Mouse (Mus musculus) hindbrain, embryonic 12.5 days (tissue): ENCODE data around the gene Mxi1. TPM values are rescaled to one million over a fixed set of nuclear protein-coding genes. Genes with fewer than 3 reads are reported as not detected.
A peak's percentile ranks its signal among the peaks of the same experiment; 100 is the strongest.

Experiments
- ATAC-seq: fragments of 200-750 bp; cut with Nextera tagmentation; 2 replicates; pipeline ENCODE4 v1.8.0; 2017; ENCODE audit warnings: moderate TSS enrichment; ENCODE audit not compliant: low FRiP score
- H3K27ac ChIP-seq: fragments of 300-500 bp; sonication (generic); 2 replicates; pipeline ENCODE4 v1.5.1; 2016; ENCODE audit warnings: mild to moderate bottlenecking
- H3K27me3 ChIP-seq: fragments of 300-500 bp; sonication (generic); 2 replicates; pipeline ENCODE4 v1.6.1; 2016; ENCODE audit warnings: mild to moderate bottlenecking
- H3K36me3 ChIP-seq: fragments of 300-500 bp; sonication (generic); 2 replicates; pipeline ENCODE4 v1.6.1; 2016; ENCODE audit warnings: mild to moderate bottlenecking
- H3K4me1 ChIP-seq: fragments of 300-500 bp; sonication (generic); 2 replicates; pipeline ENCODE4 v1.6.1; 2016
- H3K4me2 ChIP-seq: fragments of 300-500 bp; sonication (generic); replicated peaks from 2 replicates; pipeline ENCODE4 v1.6.1; 2016; ENCODE audit warnings: mild to moderate bottlenecking
- H3K4me3 ChIP-seq: fragments of 300-500 bp; sonication (generic); 2 replicates; pipeline ENCODE4 v1.5.1; 2016; ENCODE audit warnings: mild to moderate bottlenecking
- H3K9ac ChIP-seq: fragments of 300-500 bp; sonication (generic); 2 replicates; pipeline ENCODE4 v1.6.1; 2016; ENCODE audit warnings: mild to moderate bottlenecking, moderate library complexity
- H3K9me3 ChIP-seq: fragments of 300-500 bp; sonication (generic); replicated peaks from 2 replicates; pipeline ENCODE4 v1.6.1; 2016; ENCODE audit warnings: mild to moderate bottlenecking
- WGBS: fragments of 180-500 bp; shearing (Covaris S2); methylation state at CpG from one replicate; pipeline ENCODE4 v1.1.7; 2016; 5-methylcytosine and 5-hydroxymethylcytosine counted together
- polyA plus RNA-seq: library from polyadenylated mRNA; unstranded; fragments of >200 nt; fragmentation: Nextera tagmentation; extraction: Ambion mirVana; gene quantifications from 2 replicates; pipeline ENCODE4 v1.2.1, GENCODE M21; 2016

The Mxi1 gene
- polyA plus RNA-seq, 1 experiment from 2014 or later = 78.4 TPM

DNA sequence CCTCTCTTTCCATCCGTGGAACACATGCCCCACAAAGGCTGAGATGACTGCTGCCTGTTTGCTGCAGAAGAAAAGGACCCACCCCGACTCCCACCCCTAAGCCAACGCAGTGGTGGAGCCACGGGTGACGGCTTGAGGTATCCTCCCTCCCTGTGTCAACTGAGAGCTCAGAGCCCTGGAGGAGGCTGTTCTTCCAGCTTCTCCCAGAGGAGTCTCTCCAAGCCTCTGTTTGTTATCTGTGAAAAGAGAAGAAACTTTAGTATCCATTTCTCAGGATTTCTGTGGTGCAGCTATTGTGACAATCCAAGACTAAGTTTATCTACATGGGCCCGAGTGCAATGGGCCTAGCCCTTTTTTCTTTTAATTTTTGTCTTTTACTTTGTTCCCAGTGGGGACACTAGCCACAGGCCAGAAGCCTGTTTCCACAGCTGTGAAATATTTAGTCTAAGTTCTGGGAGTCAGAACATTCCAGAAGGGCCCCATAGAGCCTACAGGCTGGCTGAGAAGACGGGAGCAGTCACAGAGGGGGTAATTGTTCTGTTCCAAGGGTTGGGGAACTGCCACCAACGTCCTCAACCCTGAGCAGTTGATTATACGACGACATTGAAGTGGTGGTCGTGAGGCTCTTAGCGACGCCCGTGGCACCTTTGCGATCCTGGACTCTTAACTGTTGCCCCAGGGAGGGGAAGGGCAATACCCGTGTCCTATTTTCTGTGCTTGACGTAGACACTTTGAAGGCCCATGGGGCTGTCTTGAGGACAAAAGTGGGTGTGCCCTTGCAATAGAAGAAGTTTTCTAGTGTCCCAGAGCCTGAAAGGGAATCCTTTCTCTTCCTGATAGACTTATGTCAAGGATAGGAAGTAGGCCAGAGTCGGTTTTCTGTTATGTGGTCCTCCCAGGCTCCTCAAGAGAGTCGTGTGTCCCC, 31.6 kb upstream of the Mxi1 start:
- H3K4me3 ChIP-seq = no peak overlapping the region
- no peaks in the 10 kb centered on the region for H3K9me3 ChIP-seq
- no peak overlapping the region for H3K4me2 ChIP-seq
- no peak for ATAC-seq
- peaks cover 11% of the 10 kb centered on the region for H3K4me1 ChIP-seq
- H3K9ac ChIP-seq = no peak overlapping the region
- H3K27ac ChIP-seq = 0 out of 2 replicates have a peak overlapping the region, but pooled peaks have one; percentile 24
- peaks cover 2% of the 10 kb centered on the region; the same call in 1 of the 2 replicates for H3K27me3 ChIP-seq
- 62% methylated on average over 19 of the region's 19 CpGs for WGBS
- no peaks in the 10 kb centered on the region for H3K36me3 ChIP-seq

DNA sequence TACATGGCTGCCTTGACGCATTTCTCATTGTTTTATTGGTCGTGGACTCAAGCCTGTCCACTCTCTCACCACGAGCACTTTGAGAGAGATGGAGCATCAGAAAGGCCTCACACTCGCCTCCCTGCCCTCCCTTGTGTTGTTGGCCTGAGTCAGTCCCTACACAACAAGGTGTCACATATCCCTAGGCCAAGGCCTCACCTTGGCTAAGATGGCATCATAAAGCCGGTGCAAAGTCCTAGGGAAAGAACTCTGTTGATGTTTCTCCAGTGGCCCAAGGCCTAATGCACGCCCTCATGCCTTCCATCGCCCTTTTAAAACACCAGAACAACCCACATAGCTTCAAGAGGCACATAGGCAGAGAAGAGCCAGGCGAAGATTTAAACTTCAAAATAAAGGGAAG, 30.1 kb upstream of the Mxi1 start:
- Histone ChIP-seq H3K4me1 (peaks cover 24% of the 10 kb centered on the region), H3K9me3 (no peaks in the 10 kb centered on the region), H3K27ac (no peak overlapping the region), H3K9ac (no peak overlapping the region), H3K36me3 (no peaks in the 10 kb centered on the region), H3K4me3 (no peak overlapping the region), H3K27me3 (peaks cover 2% of the 10 kb centered on the region; the same call in 1 of the 2 replicates), H3K4me2 (no peak overlapping the region)
- no peak for ATAC-seq
- WGBS = 90% methylated on average over 8 of the region's 8 CpGs

DNA sequence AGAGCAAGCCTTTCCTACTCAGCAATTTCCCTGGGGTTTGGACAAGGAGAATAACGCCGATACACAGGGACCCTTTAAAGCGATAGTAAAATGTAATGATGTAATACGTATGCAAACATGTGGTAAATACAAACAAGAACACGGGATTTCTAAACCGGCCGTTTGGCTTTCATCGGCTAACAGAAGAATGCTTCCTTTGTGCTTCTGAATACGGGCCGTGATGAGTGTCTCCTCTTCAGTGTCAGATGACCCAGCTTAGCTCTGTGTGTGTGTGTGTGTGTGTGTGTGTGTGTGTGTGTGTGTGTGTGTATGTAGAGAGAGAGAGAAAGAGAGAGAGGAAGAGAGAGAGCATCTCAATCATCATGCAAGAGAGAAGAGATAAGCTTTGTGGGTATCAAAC, 27.7 kb upstream of the Mxi1 start:
- H3K27ac ChIP-seq = no peak overlapping the region
- 0 out of 2 replicates have a peak overlapping the region, but pooled peaks have one; percentile 17 for H3K4me2 ChIP-seq
- H3K9ac ChIP-seq = no peak overlapping the region
- peaks cover 21% of the 10 kb centered on the region for H3K4me1 ChIP-seq
- H3K36me3 ChIP-seq = no peaks in the 10 kb centered on the region
- H3K4me3 ChIP-seq = no peak overlapping the region
- peaks cover 2% of the 10 kb centered on the region; the same call in 1 of the 2 replicates for H3K27me3 ChIP-seq
- ATAC-seq = no peak
- WGBS = 55% methylated on average over 10 of the region's 10 CpGs
- no peaks in the 10 kb centered on the region for H3K9me3 ChIP-seq

DNA sequence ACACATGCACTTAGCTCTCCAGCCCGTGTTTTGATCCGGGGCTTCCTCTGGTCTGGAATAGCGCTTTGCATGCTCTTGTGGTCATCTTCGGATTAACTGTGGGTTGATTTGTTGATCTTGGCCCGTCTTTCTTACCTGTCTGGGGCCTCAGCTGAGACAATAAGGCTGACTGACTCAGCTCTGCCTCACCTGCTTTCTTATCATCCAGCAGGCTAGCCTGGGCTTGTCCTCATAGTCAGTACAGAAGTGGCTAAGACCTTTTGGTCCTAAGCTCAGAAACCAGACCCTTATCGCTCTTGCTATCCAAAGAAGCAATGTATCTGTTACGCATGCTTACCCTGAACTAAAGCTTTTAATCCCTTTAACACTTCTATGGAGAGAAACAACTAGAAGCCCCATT, 26.6 kb upstream of the Mxi1 start:
- H3K36me3 ChIP-seq = no peaks in the 10 kb centered on the region
- no peak overlapping the region for H3K27ac ChIP-seq

DNA sequence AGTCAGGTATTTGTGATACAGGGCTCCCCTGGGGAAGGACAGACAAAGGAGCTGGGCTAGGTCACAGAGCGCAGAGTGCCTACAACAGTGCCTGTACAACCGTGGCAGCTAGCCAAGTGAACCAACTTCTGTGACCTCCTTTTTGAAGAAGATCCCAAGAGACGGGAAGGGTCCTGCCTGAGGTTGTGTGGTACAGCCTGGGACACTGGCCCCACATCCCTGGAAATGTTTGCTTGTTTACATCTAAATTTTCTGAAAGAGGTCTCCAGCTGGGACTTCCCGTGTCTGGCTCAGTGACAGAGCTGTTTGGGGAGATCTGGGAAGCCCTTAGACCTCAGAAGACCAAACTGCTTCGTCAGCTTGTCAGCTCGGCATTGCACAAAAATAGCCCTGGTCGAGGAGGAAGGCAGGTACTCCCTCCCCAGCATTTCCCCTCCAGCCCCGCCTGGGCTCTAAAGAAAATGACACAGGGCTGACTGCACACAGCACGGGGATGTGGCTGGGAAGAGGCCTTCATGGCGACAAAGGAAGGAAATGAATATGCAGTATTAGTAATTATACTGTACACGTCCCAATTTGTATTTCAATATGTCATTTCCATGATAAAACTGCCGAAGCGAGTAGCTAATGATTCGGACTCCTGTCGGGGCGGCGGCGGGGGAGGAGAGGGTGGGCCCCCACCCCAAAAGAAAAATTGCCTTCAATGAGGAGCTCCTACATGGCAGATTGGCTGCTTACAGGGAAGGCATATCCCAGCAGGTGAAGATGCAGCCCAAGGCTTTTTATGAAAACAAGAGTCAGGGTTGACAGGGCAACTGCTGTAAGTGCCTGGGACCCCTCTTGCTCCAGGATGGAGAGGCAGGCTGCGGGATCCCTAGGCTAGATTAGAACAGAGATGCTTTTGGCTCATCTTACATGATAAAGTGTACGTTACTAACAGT, 25.8 kb upstream of the Mxi1 start:
- Histone ChIP-seq H3K27ac (peak overlapping the region; percentile 35; the same call in 1 of the 2 replicates), H3K4me2 (peak overlapping the region; percentile 31), H3K4me3 (no peak overlapping the region), H3K27me3 (peaks cover 7% of the 10 kb centered on the region), H3K36me3 (no peaks in the 10 kb centered on the region), H3K4me1 (peaks cover 21% of the 10 kb centered on the region), H3K9ac (peak overlapping the region; percentile 2; the same call in 1 of the 2 replicates), H3K9me3 (no peaks in the 10 kb centered on the region)
- WGBS = 25% methylated on average over 20 of the region's 20 CpGs
- ATAC-seq = peak; percentile 76

More for the DNA sequence above, 26.6 kb upstream of the Mxi1 start:
- Histone ChIP-seq H3K4me1 (peaks cover 21% of the 10 kb centered on the region), H3K9me3 (no peaks in the 10 kb centered on the region), H3K4me2 (no peak overlapping the region), H3K9ac (no peak overlapping the region), H3K27me3 (peaks cover 2% of the 10 kb centered on the region; the same call in 1 of the 2 replicates), H3K4me3 (no peak overlapping the region)
- 90% methylated on average over 7 of the region's 7 CpGs for WGBS
- no peak for ATAC-seq

DNA sequence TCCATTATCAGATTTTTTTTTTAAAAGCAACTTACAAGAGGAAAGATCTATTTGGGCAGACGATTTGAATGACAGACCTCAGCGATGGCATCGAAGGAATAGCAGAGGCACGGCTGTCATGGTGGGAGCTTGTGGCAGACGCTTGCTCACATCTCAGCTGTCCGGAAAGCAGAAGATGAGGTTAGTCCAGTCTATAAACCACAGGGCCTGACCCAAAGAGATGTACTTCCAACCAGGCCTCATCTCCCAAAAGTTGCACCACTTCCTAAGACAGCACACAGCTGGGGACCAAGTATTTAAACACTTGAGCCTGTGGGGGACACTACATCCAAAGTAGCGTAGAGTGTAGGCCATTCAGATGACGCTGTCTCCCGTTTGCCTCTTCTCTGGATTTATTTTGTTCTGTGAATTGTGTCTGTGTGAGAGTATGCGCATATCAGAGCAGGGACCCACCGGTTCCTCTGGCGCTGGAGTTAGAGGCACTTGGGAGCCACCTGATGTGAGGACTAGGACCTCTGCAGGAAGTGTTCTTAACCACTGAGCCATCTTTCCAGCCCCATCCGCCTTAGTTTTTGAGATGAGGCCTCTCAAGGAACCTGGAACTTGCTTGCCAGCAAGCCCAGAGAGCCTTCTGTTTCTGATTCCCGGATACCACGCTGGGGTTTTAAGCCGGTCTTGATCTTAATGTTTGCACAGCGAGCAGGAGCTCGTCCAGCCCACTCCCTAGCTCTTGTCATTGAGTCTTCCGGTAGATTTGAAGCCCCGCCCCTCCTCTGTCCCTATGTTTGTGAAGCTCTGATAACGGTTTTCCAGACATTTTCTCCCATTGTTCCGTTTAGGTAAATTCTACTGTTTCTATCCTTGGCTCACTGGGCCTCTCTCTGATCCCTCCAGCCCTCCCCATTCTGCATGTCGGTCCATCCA, 13.7 kb upstream of the Mxi1 start:
- H3K27me3 ChIP-seq = no peaks in the 10 kb centered on the region
- ATAC-seq = no peak
- WGBS = 70% methylated on average over 23 of the region's 23 CpGs
- H3K4me1 ChIP-seq = no peaks in the 10 kb centered on the region
- no peak overlapping the region for H3K4me3 ChIP-seq
- no peak overlapping the region for H3K4me2 ChIP-seq
- no peak overlapping the region for H3K9ac ChIP-seq
- no peak overlapping the region for H3K27ac ChIP-seq
- no peaks in the 10 kb centered on the region for H3K36me3 ChIP-seq
- no peaks in the 10 kb centered on the region for H3K9me3 ChIP-seq

DNA sequence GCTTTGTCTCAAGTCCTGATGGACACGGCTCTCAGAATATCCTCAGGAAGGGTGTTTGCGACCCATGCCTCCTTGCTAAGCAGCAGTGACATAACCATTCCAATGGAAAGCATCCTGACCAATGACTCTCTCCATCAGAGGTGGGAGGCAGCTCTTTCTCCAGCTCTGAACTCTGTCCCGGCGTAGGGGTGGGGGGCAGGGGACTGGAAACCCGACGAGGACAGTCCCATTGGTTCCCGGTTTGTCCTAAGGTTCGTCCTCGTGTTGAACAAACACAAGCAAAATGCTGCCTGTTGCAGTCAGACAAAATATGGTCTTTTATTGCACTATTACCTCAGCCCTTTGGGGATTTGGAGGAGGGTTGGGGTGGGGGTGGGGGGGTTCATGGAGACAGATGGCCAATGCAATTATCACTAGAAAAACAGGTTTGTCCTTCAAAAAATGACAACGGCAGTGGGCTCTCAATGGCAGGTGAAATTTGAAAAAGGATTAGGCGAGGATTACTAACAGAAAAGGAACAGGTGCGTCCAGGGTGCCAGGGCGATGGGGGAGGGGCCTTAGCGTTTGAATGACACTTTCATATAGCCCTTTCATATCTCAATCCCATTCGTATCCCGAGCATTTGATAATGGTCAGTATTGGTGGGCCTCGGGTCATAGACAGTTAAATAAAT, 11.0 kb upstream of the Mxi1 start:
- no peaks in the 10 kb centered on the region for H3K36me3 ChIP-seq
- no peak for ATAC-seq
- H3K9ac ChIP-seq = no peak overlapping the region
- H3K4me1 ChIP-seq = no peaks in the 10 kb centered on the region
- no peaks in the 10 kb centered on the region for H3K27me3 ChIP-seq
- H3K4me3 ChIP-seq = no peak overlapping the region
- 66% methylated on average over 17 of the region's 17 CpGs for WGBS
- no peaks in the 10 kb centered on the region for H3K9me3 ChIP-seq
- no peak overlapping the region for H3K4me2 ChIP-seq
- H3K27ac ChIP-seq = no peak overlapping the region

DNA sequence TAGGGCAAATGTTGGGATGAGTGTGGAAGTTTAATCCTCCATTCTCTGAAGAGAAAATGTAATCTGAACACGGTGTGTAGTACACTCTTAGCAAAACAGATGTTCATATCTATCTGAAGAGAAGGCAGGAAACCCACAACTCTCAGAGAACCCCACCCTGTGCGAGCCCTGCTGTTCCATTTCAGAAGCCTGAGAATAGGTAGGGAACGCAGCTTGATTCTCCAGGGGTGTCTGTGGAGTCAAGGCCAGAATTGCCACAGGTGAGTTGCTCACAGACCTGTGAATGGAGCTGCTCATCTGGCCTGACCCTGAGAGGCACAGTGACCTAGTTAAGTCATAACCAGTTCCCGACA, 10.5 kb upstream of the Mxi1 start:
- Histone ChIP-seq H3K36me3 (no peaks in the 10 kb centered on the region), H3K27ac (no peak overlapping the region), H3K4me2 (no peak overlapping the region), H3K4me1 (no peaks in the 10 kb centered on the region), H3K4me3 (no peak overlapping the region), H3K27me3 (no peaks in the 10 kb centered on the region), H3K9ac (no peak overlapping the region), H3K9me3 (no peaks in the 10 kb centered on the region)
- ATAC-seq = no peak
- WGBS = 88% methylated on average over 4 of the region's 4 CpGs

DNA sequence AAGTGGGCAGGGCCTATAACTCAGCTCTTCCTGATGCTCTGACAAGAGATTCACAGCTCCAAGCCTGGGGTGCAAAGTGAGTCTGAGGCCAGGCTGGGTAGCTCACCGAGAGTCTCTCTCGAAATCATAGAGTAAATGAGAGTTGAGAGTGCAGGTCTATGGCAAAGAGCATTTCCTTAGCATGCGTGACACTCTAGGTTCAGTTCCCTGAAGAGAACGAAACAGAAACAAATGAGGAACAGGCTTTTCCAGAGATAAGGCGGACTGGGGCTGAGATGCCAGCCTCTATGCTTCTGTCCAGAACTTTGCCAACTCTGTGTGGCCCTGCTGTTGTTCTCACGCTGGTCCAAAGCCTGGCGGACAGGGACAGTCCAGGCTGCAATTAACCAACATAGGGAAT, 6.9 kb upstream of the Mxi1 start:
- no peaks in the 10 kb centered on the region for H3K27me3 ChIP-seq
- H3K9ac ChIP-seq = no peak overlapping the region
- ATAC-seq = no peak
- no peaks in the 10 kb centered on the region for H3K9me3 ChIP-seq
- 88% methylated on average over 7 of the region's 7 CpGs for WGBS
- no peaks in the 10 kb centered on the region for H3K36me3 ChIP-seq
- H3K27ac ChIP-seq = no peak overlapping the region
- no peak overlapping the region for H3K4me2 ChIP-seq
- H3K4me1 ChIP-seq = peaks cover 7% of the 10 kb centered on the region
- no peak overlapping the region for H3K4me3 ChIP-seq

DNA sequence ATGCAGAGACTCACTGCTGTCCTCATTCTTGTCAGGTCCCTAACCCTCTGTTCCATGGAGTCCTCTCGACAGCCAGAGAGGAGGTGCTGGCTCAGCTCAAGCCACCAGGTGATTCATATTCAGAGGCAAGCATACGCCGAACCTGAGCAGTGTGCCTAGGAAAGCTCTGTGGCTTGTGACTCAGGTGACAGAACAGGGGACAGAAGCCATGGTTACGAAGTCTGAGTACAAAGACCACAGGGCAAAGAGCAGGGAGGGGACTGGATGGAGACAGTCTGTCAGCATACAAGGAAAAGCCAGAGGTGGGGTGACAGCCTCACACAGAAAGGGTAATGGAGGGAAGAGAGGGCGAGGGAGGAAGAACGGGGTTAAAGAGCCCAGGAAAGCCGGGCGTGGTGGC, 4.7 kb upstream of the Mxi1 start:
- H3K4me2 ChIP-seq = no peak overlapping the region
- H3K9ac ChIP-seq = no peak overlapping the region
- 83% methylated on average over 8 of the region's 8 CpGs for WGBS

DNA sequence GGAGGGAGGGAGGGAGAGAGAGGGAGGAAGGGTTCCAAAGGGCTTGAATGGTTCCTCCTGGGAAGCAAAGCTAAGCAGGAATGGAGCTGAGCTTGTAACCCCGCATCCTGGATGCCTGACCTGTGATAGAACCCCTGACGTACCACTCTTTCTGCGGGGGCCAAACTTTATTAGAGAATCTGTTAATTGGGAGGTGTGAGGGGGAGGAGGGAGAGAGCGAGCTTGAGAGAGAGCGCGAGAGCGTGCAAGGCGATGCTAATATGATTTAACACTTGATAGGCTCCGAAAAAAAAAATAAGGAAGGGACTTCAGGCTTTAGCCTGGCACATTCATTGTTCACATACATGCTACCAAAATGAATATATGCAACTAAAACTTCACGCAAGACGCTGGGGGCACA, 3.6 kb upstream of the Mxi1 start:
- Histone ChIP-seq H3K4me3 (no peak overlapping the region), H3K9me3 (no peaks in the 10 kb centered on the region), H3K4me1 (peaks cover 12% of the 10 kb centered on the region), H3K27ac (peak overlapping the region; percentile 67), H3K36me3 (no peaks in the 10 kb centered on the region), H3K4me2 (peak overlapping the region; percentile 19), H3K27me3 (no peaks in the 10 kb centered on the region), H3K9ac (no peak overlapping the region)
- WGBS = 30% methylated on average over 11 of the region's 11 CpGs
- no peak for ATAC-seq

More for the DNA sequence above, 4.7 kb upstream of the Mxi1 start:
- H3K4me3 ChIP-seq = no peak overlapping the region
- H3K27me3 ChIP-seq = no peaks in the 10 kb centered on the region
- H3K27ac ChIP-seq = no peak overlapping the region
- peaks cover 12% of the 10 kb centered on the region for H3K4me1 ChIP-seq
- H3K9me3 ChIP-seq = no peaks in the 10 kb centered on the region
- ATAC-seq = no peak
- no peaks in the 10 kb centered on the region for H3K36me3 ChIP-seq
